Mouse (Mus musculus) 3134 (cell line): ENCODE results near the gene Mthfd1l.
A peak's percentile ranks its signal among the peaks of the same experiment; 100 is the strongest.
"Not testable (repeated sequence)": the region's sequence is repeated elsewhere in the genome, so short reads cannot be mapped to it uniquely, and the experiment has no call there.

Source experiments
- DNase-seq: peaks from one replicate; pipeline ENCODE4 v3.0.0-alpha.2; 2011; ENCODE audit warnings: low spot score; ENCODE audit not compliant: insufficient read length; ENCODE audit errors: extremely low read depth

Gene Mthfd1l

GRCm38 (mm10) chr10:4188614-4189402, 215.9 kb downstream of the Mthfd1l start:
- no peak for DNase-seq

DNA sequence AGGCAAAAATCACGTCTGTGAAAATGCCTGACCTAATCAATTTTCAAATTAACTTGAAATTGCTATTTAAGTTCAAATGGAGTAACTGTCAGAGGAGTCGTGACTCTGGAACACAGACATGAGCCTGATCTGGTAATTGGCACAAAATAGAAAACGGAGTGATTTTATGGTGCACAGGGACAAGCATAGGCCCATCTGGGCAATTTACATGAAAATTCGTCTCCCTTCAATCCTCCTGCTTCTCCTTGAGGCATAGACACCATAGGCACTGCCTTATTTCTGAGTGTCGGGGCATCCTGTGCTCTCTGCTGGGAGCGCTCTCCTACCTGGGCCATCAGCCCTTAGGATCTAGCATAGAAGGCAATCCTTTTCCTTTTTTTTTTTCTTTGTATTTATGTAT, 216.5 kb downstream of the Mthfd1l start:
- DNase-seq = no peak

- no peak for DNase-seq
Observed at GRCm38 (mm10) chr10:4198978-4199377, 226.1 kb downstream of the Mthfd1l start.

- DNase-seq = no peak
Observed at GRCm38 (mm10) chr10:4199926-4200325, 227.0 kb downstream of the Mthfd1l start.

DNA sequence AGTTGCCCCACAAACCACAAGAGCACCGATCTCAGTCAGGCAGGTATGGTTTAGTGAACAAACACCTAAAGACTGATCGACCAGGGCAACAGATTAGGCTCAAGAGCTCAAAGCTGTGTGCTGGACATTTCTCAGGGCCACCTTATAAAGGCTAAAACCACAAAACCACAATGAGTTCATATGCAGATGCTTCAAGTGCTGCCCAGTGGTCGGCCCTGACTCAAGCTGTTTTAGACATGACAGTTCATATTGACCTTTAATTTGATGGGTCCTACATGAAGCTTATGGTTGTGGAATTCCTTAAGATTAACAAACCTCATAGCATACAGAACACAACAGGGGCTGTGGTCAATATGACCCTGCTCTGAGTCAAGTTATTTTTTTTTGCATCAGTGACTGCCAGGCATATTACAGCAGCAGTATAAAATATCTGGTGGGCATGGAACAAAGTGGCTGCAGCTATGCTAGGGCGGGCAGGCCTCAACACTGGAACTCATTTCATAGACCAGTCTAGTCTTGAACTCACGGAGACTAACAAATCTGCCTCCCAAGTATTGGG, 227.7 kb downstream of the Mthfd1l start:
- peak; percentile 29 for DNase-seq

GRCm38 (mm10) chr10:4201141-4201540, 228.2 kb downstream of the Mthfd1l start:
- no peak for DNase-seq

GRCm38 (mm10) chr10:4203651-4204050, 230.7 kb downstream of the Mthfd1l start:
- not testable (repeated sequence) for DNase-seq

- DNase-seq = no peak
Observed at GRCm38 (mm10) chr10:4209040-4209439, 236.1 kb downstream of the Mthfd1l start.

- no peak for DNase-seq
Observed at GRCm38 (mm10) chr10:4210313-4211066, 237.6 kb downstream of the Mthfd1l start.

GRCm38 (mm10) chr10:4211067-4211447, 238.1 kb downstream of the Mthfd1l start:
- DNase-seq = no peak
